9 mouse cellular contexts compared by ENCODE assay signal in genomic region chr9:110413785-110414184, GRCm38 (mm10). TPM values are rescaled to one million over a fixed set of nuclear protein-coding genes. Genes with fewer than 3 reads are reported as not detected.
DNase-seq lines count a peak whose midpoint lies in the region; TF ChIP-seq lines count a peak whose summit lies in the region.
"Had no signal": no experiment of that assay in that cellular context is flagged by ENCODE, and none has a peak within 500 bp of the region (broad histone marks: within the 10 kb centered on the region; RNA-seq: fewer than 3 reads in every experiment).

No protein-coding gene starts in this region.

- peak; percentile 72 to 74 for DNase-seq in cerebellum, postnatal 10 days
- no peak for DNase-seq in cerebellum, adult 9-10 months
- DNase-seq in left cerebral cortex, adult 2 months (ENCODE audit: extremely low spot score in 1 of 2, low spot score in 2 of 2): no peak
- DNase-seq in left cerebral cortex, adult 9 months (ENCODE audit: low spot score in 2 of 2): no peak
- DNase-seq in R1 (ENCODE audit: low read depth, low spot score): peak; percentile 47
- peak; percentile 60 for DNase-seq in limb, embryonic 10.5 days (ENCODE audit: low spot score)
- no peak for DNase-seq in frontal cortex, postnatal 25 days (ENCODE audit: low spot score in 2 of 2)
- DNase-seq in urinary bladder, adult 18-20 months (ENCODE audit: low spot score in 2 of 2): no peak

- no peaks in the 10 kb centered on the region for H3K36me3 ChIP-seq in limb, embryonic 10.5 days
- H3K36me3 ChIP-seq: hindbrain, embryonic 15.5 days had no signal

- H3K27ac ChIP-seq in left cerebral cortex, adult 2 months: no peak overlapping the region
- H3K27ac ChIP-seq in limb, embryonic 10.5 days: no peak overlapping the region
- H3K27ac ChIP-seq: hindbrain, embryonic 15.5 days had no signal

- intact Hi-C loops in left cerebral cortex, adult 2 months (cut with DNase I): loop anchor here (5.0 kb wide), 1 partner anchor 459 kb away; no protein-coding TSS in a partner anchor

- no peak overlapping the region for H3K4me3 ChIP-seq in left cerebral cortex, adult 2 months
- H3K4me3 ChIP-seq in limb, embryonic 10.5 days: no peak overlapping the region
- H3K4me3 ChIP-seq: hindbrain, embryonic 15.5 days had no signal

- H3K9me3 ChIP-seq in limb, embryonic 10.5 days (replicated peaks): no peaks in the 10 kb centered on the region
- H3K9me3 ChIP-seq: hindbrain, embryonic 15.5 days had no signal

- TF ChIP-seq CTCF in left cerebral cortex, adult 2 months (IDR thresholded peaks at IDR 0.05): peak; percentile 48

- 66% methylated on average over 9 of the region's 9 CpGs for whole genome bisulfite sequencing in limb, embryonic 10.5 days

- peaks cover 4% of the 10 kb centered on the region for H3K4me1 ChIP-seq in limb, embryonic 10.5 days

- no peaks in the 10 kb centered on the region for H3K27me3 ChIP-seq in limb, embryonic 10.5 days (ENCODE audit: low read depth, poor library complexity, severe bottlenecking)
- H3K27me3 ChIP-seq: hindbrain, embryonic 15.5 days had no signal

RNA-seq across cellular contexts. Expression of gene Ngp, which starts 5.8 kb away (rescaled TPM):
- total RNA-seq in left cerebral cortex, adult 2 months (2021): under 1 TPM in 1 of 2 experiments, not detected in 1; 0.57 TPM
- not detected in 2 replicates for polyA plus RNA-seq in limb, embryonic 10.5 days (2016; fragmentation: Nextera tagmentation; extraction: Ambion mirVana)

RNA-seq across cellular contexts. Expression of gene Ptpn23, which starts 5.8 kb away (rescaled TPM):
- total RNA-seq in left cerebral cortex, adult 2 months (2021): 10 to 100 TPM; 63.6 to 64.1 TPM
- 18.0 and 18.5 TPM in 2 replicates for polyA plus RNA-seq in limb, embryonic 10.5 days (2016; fragmentation: Nextera tagmentation; extraction: Ambion mirVana)

Comparison
In these comparisons a context has a peak if more than half of its experiments do, and no peak if none do; other contexts are left out.
1. DNase-seq: peak in cerebellum, postnatal 10 days (2 of 2), R1 (single experiment) and limb, embryonic 10.5 days (single experiment); none in cerebellum, adult 9-10 months (single experiment), left cerebral cortex, adult 2 months (0 of 2), left cerebral cortex, adult 9 months (0 of 2), frontal cortex, postnatal 25 days (0 of 2) and urinary bladder, adult 18-20 months (0 of 2).